Mouse (Mus musculus) retina, embryonic 14.5 days (tissue): ENCODE measurements around the gene Lrrc42.

ENCODE experiments used
- DNase-seq: peaks from one replicate; pipeline ENCODE4 v3.0.0-alpha.2; 2015; ENCODE audit warnings: low spot score

Lrrc42 gene

GRCm38 (mm10) chr4:107249471-107249870 lies 3.9 kb downstream of the Lrrc42 start:
- no peak for DNase-seq

GRCm38 (mm10) chr4:107248061-107248460 lies 5.3 kb downstream of the Lrrc42 start:
- DNase-seq: no peak

- no peak for DNase-seq
Observed at GRCm38 (mm10) chr4:107247110-107247509, 6.2 kb downstream of the Lrrc42 start.

- no peak for DNase-seq
Observed at GRCm38 (mm10) chr4:107246040-107246439, 7.3 kb downstream of the Lrrc42 start.

- no peak for DNase-seq
Observed at GRCm38 (mm10) chr4:107245368-107245767, 8.0 kb downstream of the Lrrc42 start.

- no peak for DNase-seq
Observed at GRCm38 (mm10) chr4:107243365-107244333, 9.7 kb downstream of the Lrrc42 start.

- DNase-seq: no peak
Observed at GRCm38 (mm10) chr4:107240196-107240595, 13.1 kb downstream of the Lrrc42 start.

- no peak for DNase-seq
Observed at GRCm38 (mm10) chr4:107238253-107238652, 15.1 kb downstream of the Lrrc42 start.

- no peak for DNase-seq
Observed at GRCm38 (mm10) chr4:107232219-107232618, 21.1 kb downstream of the Lrrc42 start.

GRCm38 (mm10) chr4:107226313-107226712 lies 27.0 kb downstream of the Lrrc42 start:
- DNase-seq: no peak

- DNase-seq: no peak
Observed at GRCm38 (mm10) chr4:107223225-107224204, 29.8 kb downstream of the Lrrc42 start.

- DNase-seq: no peak
Observed at GRCm38 (mm10) chr4:107221524-107221923, 31.8 kb downstream of the Lrrc42 start.

- DNase-seq: no peak
Observed at GRCm38 (mm10) chr4:107217574-107217973, 35.8 kb downstream of the Lrrc42 start.

- DNase-seq: no peak
Observed at GRCm38 (mm10) chr4:107213279-107214011, 39.9 kb downstream of the Lrrc42 start.

GRCm38 (mm10) chr4:107211936-107212335 lies 41.4 kb downstream of the Lrrc42 start:
- no peak for DNase-seq

- DNase-seq: no peak
Observed at GRCm38 (mm10) chr4:107211465-107211864, 41.9 kb downstream of the Lrrc42 start.

GRCm38 (mm10) chr4:107210483-107211097 lies 42.7 kb downstream of the Lrrc42 start:
- no peak for DNase-seq

- DNase-seq: no peak
Observed at GRCm38 (mm10) chr4:107208880-107209279, 44.5 kb downstream of the Lrrc42 start, which contains the start of gene Ldlrad1. Gene Ldlrad1 (plus strand): TSS chr4:107209180.

- no peak for DNase-seq
Observed at GRCm38 (mm10) chr4:107207016-107207415, 46.3 kb downstream of the Lrrc42 start.

- DNase-seq: no peak
Observed at GRCm38 (mm10) chr4:107203001-107203400, 50.3 kb downstream of the Lrrc42 start.

GRCm38 (mm10) chr4:107201779-107202178 lies 51.6 kb downstream of the Lrrc42 start:
- no peak for DNase-seq
